Mouse (Mus musculus) thymus, adult 18-20 months (tissue): ENCODE measurements around the gene Csdc2.
"Not testable (repeated sequence)": the region's sequence is repeated elsewhere in the genome, so short reads cannot be mapped to it uniquely, and the experiment has no call there.

ENCODE experiments used
- DNase-seq, 2 experiments: peaks; one replicate each; pipeline ENCODE4 v3.0.0; 2022; ENCODE audit warnings: mixed read lengths in 2 of 2

The Csdc2 gene

GRCm38 (mm10) chr15:81936679-81937078, at the start of gene Csdc2:
Gene Csdc2 (plus strand): TSS chr15:81936759.
- no peak for DNase-seq

- no peak for DNase-seq
Measured at GRCm38 (mm10) chr15:81886795-81887550, 49.6 kb upstream of the Csdc2 start.

- no peak for DNase-seq
Measured at GRCm38 (mm10) chr15:81889175-81889574, 47.4 kb upstream of the Csdc2 start.

GRCm38 (mm10) chr15:81891140-81891802, 45.3 kb upstream of the Csdc2 start:
- no peak for DNase-seq

GRCm38 (mm10) chr15:81891822-81892580, 44.6 kb upstream of the Csdc2 start:
- no peak for DNase-seq

GRCm38 (mm10) chr15:81894002-81894401, 42.6 kb upstream of the Csdc2 start:
- DNase-seq = no peak

GRCm38 (mm10) chr15:81896407-81896806, 40.2 kb upstream of the Csdc2 start:
- no peak for DNase-seq

- DNase-seq = no peak
Measured at GRCm38 (mm10) chr15:81897607-81898285, 38.8 kb upstream of the Csdc2 start.

GRCm38 (mm10) chr15:81898751-81899150, 37.8 kb upstream of the Csdc2 start:
- DNase-seq = no peak

- peak in 1 of 2 experiments; percentile 31 for DNase-seq
Measured at GRCm38 (mm10) chr15:81904939-81905338, 31.6 kb upstream of the Csdc2 start.

- DNase-seq = no peak
Measured at GRCm38 (mm10) chr15:81907953-81908352, 28.6 kb upstream of the Csdc2 start.

GRCm38 (mm10) chr15:81908767-81909166, 27.8 kb upstream of the Csdc2 start:
- DNase-seq = not testable (repeated sequence)

- no peak for DNase-seq
Measured at GRCm38 (mm10) chr15:81912498-81912897, 24.1 kb upstream of the Csdc2 start.

GRCm38 (mm10) chr15:81914668-81915067, 21.9 kb upstream of the Csdc2 start:
- DNase-seq = no peak

GRCm38 (mm10) chr15:81915663-81916062, 20.9 kb upstream of the Csdc2 start:
- DNase-seq = no peak

GRCm38 (mm10) chr15:81917201-81917600, 19.4 kb upstream of the Csdc2 start:
- no peak for DNase-seq

- peak; percentile 45 to 58 for DNase-seq
Measured at GRCm38 (mm10) chr15:81917621-81918463, 18.7 kb upstream of the Csdc2 start.

- no peak for DNase-seq
Measured at GRCm38 (mm10) chr15:81919062-81919461, 17.5 kb upstream of the Csdc2 start.

GRCm38 (mm10) chr15:81920546-81921217, 15.9 kb upstream of the Csdc2 start:
- DNase-seq = no peak

GRCm38 (mm10) chr15:81921255-81921654, 15.3 kb upstream of the Csdc2 start:
- DNase-seq = no peak

GRCm38 (mm10) chr15:81924933-81925332, 11.6 kb upstream of the Csdc2 start:
- DNase-seq = no peak
